Mouse (Mus musculus) embryo, embryonic 10.5 days (tissue): ENCODE data around the gene Pdia6.

ENCODE experiments used
- DNase-seq: peaks from one replicate; pipeline ENCODE4 v3.0.0-alpha.2; 2015; ENCODE audit warnings: low spot score

Pdia6 gene

DNA sequence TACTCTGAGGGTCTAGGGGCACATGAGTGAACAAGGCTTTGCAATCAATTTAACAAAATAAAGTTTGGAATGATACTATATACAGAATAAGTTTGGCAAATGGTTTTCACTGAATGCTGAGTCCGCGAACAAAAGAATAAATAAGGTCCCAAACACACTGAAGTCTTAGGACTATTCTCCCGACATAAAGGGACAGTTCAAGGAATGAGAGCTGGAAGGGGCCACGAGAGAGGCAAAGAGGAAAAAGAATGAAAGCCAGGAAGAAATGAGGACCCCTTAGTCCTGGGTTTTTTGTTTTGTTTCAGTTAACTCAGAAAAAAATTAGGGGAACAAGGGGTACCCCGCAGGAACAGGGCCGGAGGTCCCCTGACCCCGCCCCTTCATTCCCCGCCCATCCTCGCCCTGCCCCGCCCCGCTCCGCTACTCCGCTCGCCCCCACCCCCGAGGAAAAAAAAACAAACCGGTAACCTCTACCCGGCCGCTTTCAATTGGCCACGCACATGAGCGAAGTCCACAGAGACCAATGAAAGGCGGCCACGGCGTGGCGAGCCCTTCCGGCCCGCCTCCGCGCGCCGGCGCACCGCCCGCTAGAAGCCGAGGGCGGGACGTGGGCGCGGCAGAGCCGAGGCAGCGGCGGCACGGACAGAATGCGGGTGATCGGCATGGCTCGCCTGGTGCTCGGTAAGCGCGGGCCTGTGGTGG, at the start of gene Pdia6:
Gene Pdia6 (plus strand): TSS at position 575 of the 702 bp plus-strand sequence.
- peak; percentile 97 for DNase-seq

GRCm38 (mm10) chr12:17218390-17218789, 48.0 kb upstream of the Pdia6 start:
- no peak for DNase-seq

DNA sequence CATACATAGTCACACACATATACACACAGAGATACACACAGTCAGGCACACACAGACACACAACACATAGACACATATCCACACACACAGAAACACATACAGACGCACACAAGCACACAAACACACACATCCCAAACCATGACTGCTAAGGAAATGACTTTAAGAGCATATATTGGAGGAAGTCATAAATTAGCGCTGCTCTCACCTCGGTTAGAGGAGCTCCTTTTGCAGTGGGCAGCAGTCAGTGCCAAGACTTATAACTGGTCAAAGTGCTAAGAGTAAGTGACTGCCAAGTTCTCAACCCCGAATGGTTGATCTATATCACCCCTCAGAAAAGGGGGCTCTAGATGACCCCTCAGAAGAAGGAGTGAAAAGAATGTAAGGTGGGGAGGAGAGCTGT, 47.2 kb upstream of the Pdia6 start:
- no peak for DNase-seq

- no peak for DNase-seq
Observed at GRCm38 (mm10) chr12:17220631-17221030, 45.7 kb upstream of the Pdia6 start.

DNA sequence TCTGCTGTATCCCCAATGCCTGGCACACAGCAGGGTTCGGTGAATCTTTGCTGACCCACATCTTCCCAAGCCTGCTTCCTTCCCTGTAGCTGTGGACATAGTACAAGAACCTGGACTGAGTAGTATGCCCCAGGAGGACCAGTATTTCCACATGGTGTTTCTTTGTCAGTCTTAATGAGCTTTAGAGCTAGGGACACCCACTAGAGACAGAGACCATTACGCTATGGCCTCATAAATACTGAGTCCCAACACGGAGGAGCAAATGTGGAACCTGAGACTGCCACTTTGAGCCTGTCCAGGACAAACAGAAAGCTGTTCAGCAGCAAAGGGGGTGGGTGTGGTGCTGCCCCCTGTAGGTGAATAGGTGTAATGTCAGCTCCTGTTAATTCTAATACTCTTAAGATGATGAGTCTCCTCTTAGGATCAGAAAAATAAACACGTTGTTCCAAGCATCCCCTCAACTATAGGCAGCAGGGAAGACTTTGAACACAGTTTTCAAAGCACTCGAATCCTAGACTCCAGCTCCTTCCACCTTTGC, 44.4 kb upstream of the Pdia6 start:
- peak; percentile 53 for DNase-seq

DNA sequence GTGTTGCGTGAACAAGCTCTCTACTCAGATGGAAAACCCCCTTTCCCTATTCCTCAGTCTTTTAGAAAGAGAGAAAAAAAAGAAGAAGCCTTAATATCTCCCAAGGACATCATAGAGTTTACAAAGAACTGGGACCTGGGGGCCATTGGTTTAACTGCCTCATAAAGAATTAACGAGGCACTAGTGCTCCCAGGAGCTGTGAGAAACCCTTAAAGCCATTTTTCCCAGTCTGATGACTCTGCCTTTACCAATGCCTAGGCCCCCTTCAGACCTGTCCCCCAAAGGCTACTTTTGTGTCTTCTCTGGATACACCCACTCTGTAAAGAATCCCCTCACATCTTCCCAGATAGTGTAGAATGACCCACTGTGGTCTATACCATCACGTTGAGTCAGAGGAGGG, 43.3 kb upstream of the Pdia6 start:
- no peak for DNase-seq

DNA sequence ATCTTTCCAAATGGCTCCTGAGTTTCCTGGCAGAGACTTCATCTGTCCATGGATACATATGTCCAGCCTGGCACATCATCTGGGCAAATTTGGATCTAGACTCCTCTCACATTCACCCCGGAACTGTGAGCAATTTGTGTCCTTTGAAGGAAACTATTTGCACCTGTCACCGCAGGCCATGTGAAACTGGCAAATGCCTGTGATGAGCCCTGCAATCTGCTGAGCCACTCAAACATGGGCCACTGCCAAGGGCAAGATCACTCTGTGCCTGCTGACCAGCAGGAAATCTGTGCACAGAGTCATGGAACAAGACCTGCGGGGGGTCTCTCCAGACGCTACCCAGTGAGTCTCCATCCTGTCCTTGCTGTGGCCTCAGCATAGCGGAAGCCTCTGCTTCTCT, 41.3 kb upstream of the Pdia6 start:
- no peak for DNase-seq

DNA sequence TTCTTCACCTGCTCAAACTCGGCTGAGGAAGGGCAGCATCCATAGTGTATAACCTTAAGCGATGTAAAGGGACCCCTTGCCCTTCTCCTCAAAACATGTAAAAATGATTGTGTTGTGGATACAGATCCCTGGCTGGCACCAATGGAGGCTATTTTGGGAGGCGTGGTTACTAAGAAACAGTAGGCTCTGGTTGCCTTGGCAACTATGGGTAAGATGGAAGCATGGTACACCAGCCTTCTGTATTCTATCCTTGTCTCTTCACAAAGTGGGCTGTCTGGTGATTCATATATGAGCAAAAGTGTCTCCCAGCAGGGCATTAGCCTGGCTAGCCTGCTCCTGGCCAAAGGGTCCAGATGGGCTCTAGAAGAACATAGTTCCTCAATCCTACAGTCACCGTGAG, 38.4 kb upstream of the Pdia6 start:
- no peak for DNase-seq

DNA sequence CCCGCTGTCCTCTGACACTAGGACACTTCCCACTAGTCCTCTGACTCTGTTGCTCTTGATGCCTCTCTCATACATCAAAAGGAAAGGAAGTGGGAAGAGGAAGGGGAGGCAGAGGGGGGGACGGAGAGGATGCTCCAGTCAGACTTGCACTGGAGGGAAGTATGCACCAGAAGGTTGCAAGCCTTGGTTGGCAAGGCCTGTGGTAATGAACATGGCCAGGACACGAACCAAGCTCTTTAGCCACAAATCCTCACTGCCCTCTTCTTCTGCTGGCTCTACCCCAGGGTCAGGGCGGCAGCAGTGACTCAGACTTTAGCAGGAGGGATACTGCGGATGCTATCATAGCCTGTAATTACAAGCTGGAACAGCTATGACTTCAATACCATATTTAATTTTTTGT, 35.8 kb upstream of the Pdia6 start:
- DNase-seq: no peak

GRCm38 (mm10) chr12:17231513-17231912, 34.8 kb upstream of the Pdia6 start:
- DNase-seq: no peak

DNA sequence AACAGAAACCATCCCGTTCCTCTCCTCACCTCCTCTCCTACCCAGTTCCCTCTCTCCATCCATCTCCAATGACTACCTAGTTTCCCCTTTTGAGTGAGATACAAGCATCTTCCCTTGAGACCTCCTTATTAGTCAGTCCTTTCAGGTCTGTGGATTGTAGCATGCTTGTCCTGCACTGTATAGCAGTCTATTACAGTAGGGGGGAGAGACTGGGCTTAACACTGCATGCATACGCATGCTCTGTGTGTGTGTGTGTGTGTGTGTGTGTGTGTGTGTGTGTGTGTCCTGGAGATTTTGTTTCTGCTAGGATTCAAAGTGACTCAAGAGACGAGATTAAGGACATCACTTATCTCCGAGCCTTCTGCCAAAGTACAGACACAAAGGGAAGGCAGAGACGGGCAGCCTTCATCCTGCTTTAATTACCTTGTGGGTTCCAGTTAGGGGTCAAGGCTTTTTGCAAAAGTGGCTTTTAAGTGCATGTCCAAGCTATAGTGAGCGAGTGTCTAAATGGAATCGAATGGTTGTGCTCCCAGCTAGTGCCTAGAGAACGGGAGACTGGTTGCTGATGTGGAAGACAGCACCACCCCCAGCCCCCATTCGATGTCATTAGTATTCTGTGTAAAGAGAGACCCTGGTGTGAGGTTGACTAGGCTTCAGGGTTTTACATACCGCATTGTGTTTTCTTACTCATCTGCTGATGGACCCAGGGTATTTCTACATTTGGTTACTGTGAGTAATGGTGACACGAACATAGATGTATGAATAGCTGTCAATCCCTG, 30.6 kb upstream of the Pdia6 start:
- DNase-seq: no peak

DNA sequence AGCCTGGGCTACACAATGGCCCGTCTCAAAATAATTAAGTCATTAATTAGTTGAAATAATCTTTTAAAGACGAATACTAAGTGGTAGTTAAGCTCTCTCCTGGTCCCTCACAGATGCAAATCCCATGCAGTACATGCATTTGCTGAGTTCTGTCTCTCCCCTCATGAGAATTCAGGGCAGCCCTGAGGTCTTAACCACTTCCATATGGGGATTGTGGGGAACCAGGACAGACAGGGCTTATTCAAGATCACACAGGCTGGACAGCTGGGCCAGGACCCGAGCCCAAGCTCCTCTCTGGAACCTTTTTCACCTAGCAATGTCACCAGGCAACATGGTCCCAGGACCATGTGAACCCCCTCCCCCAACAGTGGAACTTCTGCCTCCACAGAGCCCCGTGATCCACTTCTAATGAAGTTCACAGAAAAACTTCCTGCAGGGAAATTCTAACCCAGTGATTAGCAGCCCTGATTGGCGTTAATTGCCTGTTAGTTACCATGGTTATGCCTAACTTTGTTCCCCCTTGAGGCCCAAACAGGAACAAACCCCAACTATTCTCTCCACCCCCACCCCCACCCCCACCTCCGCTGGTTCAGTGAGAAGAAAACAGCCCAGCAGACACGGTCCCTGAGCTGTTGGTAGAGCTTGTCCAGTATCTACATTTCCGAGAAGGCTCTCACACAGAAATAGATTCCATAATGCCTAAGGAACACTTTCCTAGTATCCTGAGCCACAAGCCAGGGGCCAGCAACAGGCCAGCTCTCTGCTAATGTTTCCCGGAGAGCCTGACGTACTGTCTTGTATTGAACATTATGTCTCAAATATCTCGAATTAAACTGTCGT, 27.5 kb upstream of the Pdia6 start:
- DNase-seq: peak; percentile 62

GRCm38 (mm10) chr12:17239428-17239688, 27.0 kb upstream of the Pdia6 start:
- no peak for DNase-seq

DNA sequence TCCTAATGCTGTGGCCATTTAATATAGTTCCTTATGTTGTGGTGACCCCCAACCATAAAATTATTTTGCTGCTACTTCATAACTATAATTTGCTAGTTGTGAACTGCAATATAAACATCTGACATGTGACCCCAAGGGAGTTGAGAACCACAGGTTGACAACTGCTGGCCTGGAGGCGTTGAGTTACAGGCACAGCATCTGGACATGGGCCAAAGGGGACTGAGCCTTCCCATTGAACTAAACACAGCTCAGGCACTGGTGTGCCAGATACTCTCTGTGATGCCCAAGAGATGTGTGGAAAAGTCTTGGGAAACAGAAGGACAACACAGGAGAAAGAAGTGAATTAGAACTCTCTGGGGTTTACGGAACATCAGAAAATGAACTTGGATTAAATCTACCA, 25.3 kb upstream of the Pdia6 start:
- DNase-seq: no peak

DNA sequence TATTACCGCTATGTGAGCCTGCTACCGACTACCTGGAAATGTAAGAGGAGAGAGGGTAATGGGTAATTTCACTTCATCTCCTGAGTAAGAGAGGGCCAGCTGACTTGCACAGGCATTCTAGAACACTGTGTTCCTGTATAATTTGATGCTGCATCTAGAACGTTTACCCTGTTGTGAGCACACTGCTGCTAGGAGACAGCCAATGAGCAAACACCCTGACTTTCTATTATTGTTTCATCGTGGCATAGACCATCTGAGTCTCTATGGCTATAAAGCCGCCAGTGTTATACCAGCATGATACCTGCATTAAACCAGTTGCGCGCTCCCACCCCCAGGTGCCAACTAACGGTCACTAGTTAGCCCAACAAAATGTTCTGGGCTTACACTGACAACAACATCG, 24.7 kb upstream of the Pdia6 start:
- DNase-seq: no peak

DNA sequence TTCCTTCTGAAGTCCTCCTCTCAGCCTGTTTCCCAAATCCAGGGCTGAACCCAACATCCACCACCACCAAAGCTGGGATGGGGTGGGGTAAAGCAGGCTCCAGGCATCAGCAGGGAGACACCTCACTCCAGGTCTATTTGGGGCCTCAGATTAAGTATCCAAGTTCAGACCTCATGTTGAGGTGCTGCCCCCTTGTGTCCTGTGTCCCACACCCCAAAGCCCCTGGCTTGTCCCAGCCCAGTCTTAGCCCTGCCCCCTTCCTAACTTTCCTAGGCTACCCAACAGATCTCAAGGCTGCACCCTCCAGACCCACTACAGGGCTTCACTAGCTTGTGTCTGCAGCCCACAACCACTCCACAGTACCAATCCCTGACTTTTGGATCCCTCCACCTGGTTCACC, 24.3 kb upstream of the Pdia6 start:
- DNase-seq: no peak

- DNase-seq: no peak
Observed at GRCm38 (mm10) chr12:17250962-17251361, 15.4 kb upstream of the Pdia6 start.

GRCm38 (mm10) chr12:17253069-17253468, 13.3 kb upstream of the Pdia6 start:
- DNase-seq: peak; percentile 83

DNA sequence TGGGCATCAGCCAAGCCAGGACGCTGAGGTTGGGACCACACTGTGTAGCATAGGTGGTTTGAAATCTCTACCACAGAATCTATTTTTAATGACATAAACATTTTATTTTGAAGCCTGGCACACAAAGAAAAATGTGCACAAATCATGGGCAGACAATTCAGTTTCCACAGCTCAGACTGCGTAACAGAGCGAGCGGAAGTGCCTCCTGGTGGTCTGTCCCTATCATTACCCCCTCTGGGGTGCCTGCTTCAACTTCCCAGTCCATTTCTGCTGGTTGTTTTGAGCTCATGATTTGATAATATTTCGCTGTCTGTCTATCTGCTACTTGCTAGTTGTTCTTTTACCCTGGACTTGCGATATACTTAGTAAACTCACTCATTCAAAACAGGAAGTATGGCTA, 10.7 kb upstream of the Pdia6 start:
- DNase-seq: no peak

- DNase-seq: peak; percentile 86
Observed at GRCm38 (mm10) chr12:17256905-17257304, 9.4 kb upstream of the Pdia6 start.

DNA sequence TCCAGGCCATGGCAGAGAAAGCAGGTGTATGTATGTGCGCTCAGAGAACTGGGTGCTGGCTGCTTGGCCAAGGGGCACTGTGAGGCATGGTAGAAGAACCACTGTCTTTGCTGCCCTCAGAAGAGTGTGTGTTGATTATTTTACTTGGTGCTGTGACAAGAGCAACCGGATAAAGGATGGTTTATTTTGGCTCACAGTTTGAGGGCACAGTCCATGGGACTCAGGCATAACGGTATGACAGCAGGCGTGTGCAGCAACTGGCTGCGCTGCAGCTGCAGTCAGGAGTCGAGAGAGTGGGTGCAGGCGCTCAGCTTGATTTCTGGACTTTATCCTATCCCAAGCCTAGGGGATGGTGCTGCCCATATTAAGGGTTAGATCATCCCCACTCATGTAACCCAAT, 7.9 kb upstream of the Pdia6 start:
- no peak for DNase-seq

DNA sequence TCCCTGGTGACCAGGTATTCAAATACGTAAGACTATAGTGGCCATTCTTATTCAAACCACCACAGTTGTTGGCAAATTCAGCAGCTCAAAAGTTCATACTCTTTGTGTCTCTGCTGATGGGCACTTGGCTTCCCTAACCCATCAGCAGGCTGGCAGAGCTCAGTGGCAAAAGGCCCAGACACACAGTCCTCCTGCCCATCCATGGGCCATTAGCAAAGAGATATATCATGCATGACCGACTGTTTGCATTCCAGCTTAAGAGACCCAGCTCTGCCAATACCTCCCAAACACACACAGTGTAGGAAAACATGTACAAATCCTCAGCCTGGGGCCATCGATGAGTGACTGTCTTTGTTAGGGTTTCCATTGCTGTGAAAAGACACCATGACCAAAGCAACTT, 5.3 kb upstream of the Pdia6 start:
- DNase-seq: no peak

- DNase-seq: no peak
Observed at GRCm38 (mm10) chr12:17263881-17264280, 2.5 kb upstream of the Pdia6 start.
